Mouse (Mus musculus): ENCODE data around the gene Gata3.

DNA sequence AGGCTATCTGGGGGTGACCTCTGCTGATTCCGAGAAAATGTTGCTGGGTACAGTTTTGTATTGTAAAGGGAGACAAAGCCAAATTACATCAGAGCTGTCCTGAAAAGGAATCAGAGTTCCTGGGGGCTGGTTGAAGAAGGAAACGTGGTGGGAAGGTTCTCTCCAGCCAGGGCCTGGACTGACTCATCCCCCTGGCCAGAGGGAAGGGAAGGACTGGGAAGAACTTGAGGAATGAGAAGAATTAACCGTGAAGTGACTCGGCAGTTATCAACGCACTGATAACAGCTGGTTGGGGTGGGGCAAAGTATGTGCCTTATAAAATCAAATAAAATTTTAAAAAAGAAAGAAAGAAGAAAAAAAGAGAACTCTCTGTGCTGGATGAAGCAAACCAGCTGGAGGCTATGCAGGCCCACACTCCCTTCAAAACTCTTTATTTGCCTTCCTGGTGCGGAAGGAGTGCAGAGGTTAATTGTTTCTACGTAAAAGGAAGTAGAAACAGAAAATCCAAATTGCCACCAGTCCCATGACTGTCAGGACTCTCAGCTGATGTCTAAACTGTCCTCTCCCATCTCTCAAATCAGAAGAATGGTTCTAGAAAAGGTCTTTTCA lies 71.6 kb downstream of the Gata3 start:
- TF ChIP-seq CTCF (conservative IDR thresholded peaks at IDR 0.05 in 1 of 2, IDR thresholded peaks at IDR 0.05 in 1 of 2; ENCODE audit: low read depth in 2 of 2, low read length in 2 of 2) (no peak), JUN (IDR thresholded peaks at IDR 0.05; ENCODE audit: insufficient read depth, low read depth, low read length) (no peak), RAD21 (IDR thresholded peaks at IDR 0.05; ENCODE audit: low read depth, low read length) (no peak), HCFC1 (IDR thresholded peaks at IDR 0.05; ENCODE audit: low read depth, low read length) (no peak), MEF2A (IDR thresholded peaks at IDR 0.05; ENCODE audit: borderline replicate concordance, low read depth, low read length) (no peak), MYC (IDR thresholded peaks at IDR 0.05; ENCODE audit: low read depth, low read length) (no peak), GABPA (IDR thresholded peaks at IDR 0.05; ENCODE audit: insufficient replicate concordance, low read depth, low read length) (no peak)

All from CH12.LX (cell line).